Mouse (Mus musculus) liver, embryonic 14.5 days (tissue): Measurements from ENCODE around the gene Sox4.

Experiments
- CTCF ChIP-seq: IDR thresholded peaks from 2 replicates; pipeline ENCODE4 v1.5.1; 2016; ENCODE audit warnings: antibody characterized with exemption, low read depth, control low read depth
- EP300 ChIP-seq: IDR thresholded peaks from 2 replicates; pipeline ENCODE4 v1.6.1; 2016; ENCODE audit warnings: antibody characterized with exemption, low read depth

- no peak for TF ChIP-seq EP300
- TF ChIP-seq CTCF: no peak
Measured at GRCm38 (mm10) chr13:28945681-28946080, 7.8 kb downstream of the Sox4 start.
